ENCODE assay signal across 19 mouse cellular contexts in genomic region chr4:95307134-95307533, GRCm38 (mm10).
DNase-seq lines count a peak whose midpoint lies in the region; ATAC-seq and TF ChIP-seq lines count a peak whose summit lies in the region.
"Had no signal": no experiment of that assay in that cellular context is flagged by ENCODE, and none has a peak within 500 bp of the region (broad histone marks: within the 10 kb centered on the region; RNA-seq: fewer than 3 reads in every experiment).

No protein-coding gene starts in this region.

- no peak for TF ChIP-seq CTCF in layer of hippocampus, adult 2 months (conservative IDR thresholded peaks at IDR 0.05)

- peak; percentile 75 for DNase-seq in heart, adult 11 months
- DNase-seq in heart, postnatal 14 days, result no peak
- no peak for DNase-seq in frontal cortex, postnatal 10 days (ENCODE audit: low spot score in 2 of 2)
- DNase-seq in layer of hippocampus, adult 2 months (ENCODE audit: low spot score in 2 of 2), result no peak
- DNase-seq: adrenal gland, adult 2 months; adrenal gland, adult 8-10 months; adrenal gland, postnatal 10 days; adrenal gland, postnatal 14 days; adrenal gland, postnatal 25 days; adrenal gland, postnatal 36 days; B cell, adult 2 months; cerebellum, adult 11 months; cerebellum, adult 11-12 months; cerebellum, adult 18-20 months had no signal

- intact Hi-C loops in heart, postnatal 14 days (cut with DNase I), result loop anchor here (10.0 kb wide), 1 partner anchor 248 kb away; the partner anchor contains the start of gene Fggy

- no peak overlapping the region for H3K27ac ChIP-seq in layer of hippocampus, adult 2 months

- no peak overlapping the region for H3K4me3 ChIP-seq in layer of hippocampus, adult 2 months

- ATAC-seq in megakaryocyte, adult 5-6 weeks (ENCODE audit: poor library complexity, severe bottlenecking), result 0 out of 2 replicates have a peak, but pooled peaks have one; percentile 12
- peak; percentile 63; the same call in 1 of the 2 replicates for ATAC-seq in monocyte, adult 5-6 weeks (replicated peaks; ENCODE audit: insufficient number of reproducible peaks, low FRiP score, low TSS enrichment, poor library complexity, severe bottlenecking)
- ATAC-seq: activated CD4-positive, CD25-positive, alpha-beta regulatory T cell, adult 4 months; CD4-positive, CD25-positive, alpha-beta regulatory T cell, adult 4 months; Patski had no signal
